Mouse (Mus musculus): Measurements from ENCODE around the gene Nacc1. TPM values are rescaled to one million over a fixed set of nuclear protein-coding genes. Genes with fewer than 3 reads are reported as not detected.

Nacc1 gene
- polyA plus RNA-seq, 1 experiment from 2014 or later = 15.3 TPM

DNA sequence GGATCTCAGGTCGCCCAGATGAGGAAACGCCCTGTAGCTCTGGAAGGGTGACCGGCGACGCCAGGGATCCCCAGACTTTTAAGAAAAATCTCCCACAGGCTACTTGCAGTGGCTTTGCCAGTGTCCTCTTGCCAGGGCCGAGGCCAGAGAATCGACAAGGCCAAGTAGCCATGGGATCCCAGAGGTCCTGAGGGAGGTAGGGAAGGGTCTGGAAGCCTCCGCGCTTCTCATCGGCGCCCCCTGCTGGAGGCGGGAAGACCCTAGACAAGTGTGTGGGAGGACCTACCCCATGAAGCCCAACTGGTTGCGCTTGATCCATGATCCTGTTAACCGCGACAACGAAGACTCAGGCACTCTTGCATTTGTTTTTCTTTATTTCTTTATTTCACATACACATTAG lies 16.7 kb upstream of the Nacc1 start:
- WGBS = 3% methylated on average over 16 of the region's 16 CpGs
- H3K4me1 ChIP-seq (ENCODE audit: control insufficient read depth, insufficient read depth, low read length) = peaks cover 19% of the 10 kb centered on the region
- no peak for ATAC-seq (ENCODE audit: low read depth)
- peak overlapping the region; percentile 50; the same call in 1 of the 2 replicates for H3K27ac ChIP-seq (ENCODE audit: low read depth, low read length)
- no peaks in the 10 kb centered on the region for H3K9me3 ChIP-seq (ENCODE audit: control insufficient read depth, low read length)
- H3K9ac ChIP-seq (replicated peaks; ENCODE audit: low read depth, low read length) = 0 out of 2 replicates have a peak overlapping the region, but pooled peaks have one; percentile 25
- peak overlapping the region; percentile 20; the same call in 1 of the 2 replicates for H3K4me2 ChIP-seq (ENCODE audit: low read depth, low read length)
- H3K36me3 ChIP-seq (ENCODE audit: control insufficient read depth, insufficient read depth, low read length) = 0 out of 2 replicates have a peak, but pooled peaks cover under 1% of the 10 kb centered on the region
- peaks cover 31% of the 10 kb centered on the region for H3K27me3 ChIP-seq (ENCODE audit: control insufficient read depth, insufficient read depth, low read length)
- H3K4me3 ChIP-seq (ENCODE audit: low read depth, low read length) = no peak overlapping the region

DNA sequence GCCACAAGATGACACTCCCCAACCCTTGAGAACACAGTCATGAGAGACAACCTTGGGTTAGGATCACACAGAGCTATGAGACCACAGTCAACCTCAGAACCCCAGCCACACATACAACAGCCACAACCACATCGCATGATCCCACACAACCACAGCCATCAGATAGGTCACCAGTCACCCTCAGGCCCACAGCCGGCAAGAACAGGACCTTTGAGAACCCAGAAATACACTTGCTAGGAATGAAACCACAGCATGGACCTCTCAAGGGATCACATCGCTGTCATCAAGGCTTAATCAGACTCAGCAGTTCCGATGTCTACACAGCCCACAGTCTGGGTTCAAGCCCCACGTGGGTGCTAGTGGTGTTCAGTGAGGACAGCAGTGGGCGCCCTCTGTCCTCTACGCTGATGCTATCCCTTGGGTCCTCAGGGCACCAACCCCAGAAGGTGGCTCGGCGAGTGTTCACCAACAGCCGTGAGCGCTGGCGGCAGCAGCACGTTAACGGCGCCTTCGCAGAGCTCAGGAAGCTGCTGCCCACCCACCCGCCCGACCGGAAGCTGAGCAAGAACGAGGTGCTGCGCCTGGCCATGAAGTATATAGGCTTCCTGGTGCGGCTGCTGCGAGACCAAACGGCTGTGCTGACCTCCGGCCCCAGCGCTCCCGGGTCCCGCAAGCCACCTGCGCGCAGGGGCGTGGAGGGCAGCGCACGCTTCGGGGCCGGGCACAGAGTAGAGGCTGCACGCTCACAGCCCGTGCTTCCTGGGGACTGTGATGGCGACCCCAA lies 16.0 kb upstream of the Nacc1 start:
- Histone ChIP-seq H3K9me3 (ENCODE audit: control insufficient read depth, low read length) (no peaks in the 10 kb centered on the region), H3K4me3 (ENCODE audit: low read depth, low read length) (no peak overlapping the region), H3K36me3 (ENCODE audit: control insufficient read depth, insufficient read depth, low read length) (0 out of 2 replicates have a peak, but pooled peaks cover 6% of the 10 kb centered on the region), H3K27me3 (ENCODE audit: control insufficient read depth, insufficient read depth, low read length) (peaks cover 31% of the 10 kb centered on the region), H3K27ac (ENCODE audit: low read depth, low read length) (peak overlapping the region; percentile 50; the same call in 1 of the 2 replicates), H3K4me1 (ENCODE audit: control insufficient read depth, insufficient read depth, low read length) (peaks cover 19% of the 10 kb centered on the region), H3K9ac (replicated peaks; ENCODE audit: low read depth, low read length) (peak overlapping the region; percentile 25; the same call in 1 of the 2 replicates), H3K4me2 (ENCODE audit: low read depth, low read length) (peak overlapping the region; percentile 20; the same call in 1 of the 2 replicates)
- WGBS = 9% methylated on average over 38 of the region's 38 CpGs
- ATAC-seq (ENCODE audit: low read depth) = no peak

DNA sequence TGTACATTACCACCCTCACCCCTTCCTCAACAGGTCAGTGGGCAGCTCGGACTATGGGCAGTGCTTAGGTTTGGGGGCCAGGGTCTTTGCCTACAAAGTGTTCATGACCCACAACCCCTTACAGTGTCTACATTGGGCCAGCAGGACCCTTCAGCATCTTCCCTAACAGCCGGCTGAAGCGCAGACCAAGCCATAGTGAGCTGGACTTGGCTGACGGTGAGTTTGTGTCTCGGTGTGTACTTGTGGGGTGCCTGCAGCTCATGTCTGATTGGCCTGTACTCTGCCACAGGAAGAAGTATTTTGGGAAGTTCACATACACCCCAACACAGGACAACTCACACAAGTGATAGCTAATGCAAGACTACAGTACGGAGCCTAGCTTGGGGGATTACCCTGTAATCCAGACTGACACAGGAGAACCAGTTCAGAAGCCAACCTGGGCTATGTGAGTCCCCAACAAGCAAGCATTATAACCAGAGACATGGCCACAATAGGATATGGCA lies 15.4 kb upstream of the Nacc1 start:
- WGBS = 74% methylated on average over 6 of the region's 6 CpGs
- Histone ChIP-seq H3K27me3 (ENCODE audit: control insufficient read depth, insufficient read depth, low read length) (peaks cover 31% of the 10 kb centered on the region), H3K9ac (replicated peaks; ENCODE audit: low read depth, low read length) (no peak overlapping the region), H3K27ac (ENCODE audit: low read depth, low read length) (no peak overlapping the region), H3K9me3 (ENCODE audit: control insufficient read depth, low read length) (no peaks in the 10 kb centered on the region), H3K4me1 (ENCODE audit: control insufficient read depth, insufficient read depth, low read length) (peaks cover 19% of the 10 kb centered on the region), H3K4me2 (ENCODE audit: low read depth, low read length) (no peak overlapping the region), H3K36me3 (ENCODE audit: control insufficient read depth, insufficient read depth, low read length) (peaks cover 11% of the 10 kb centered on the region; the same call in 1 of the 2 replicates), H3K4me3 (ENCODE audit: low read depth, low read length) (no peak overlapping the region)
- ATAC-seq (ENCODE audit: low read depth) = no peak

DNA sequence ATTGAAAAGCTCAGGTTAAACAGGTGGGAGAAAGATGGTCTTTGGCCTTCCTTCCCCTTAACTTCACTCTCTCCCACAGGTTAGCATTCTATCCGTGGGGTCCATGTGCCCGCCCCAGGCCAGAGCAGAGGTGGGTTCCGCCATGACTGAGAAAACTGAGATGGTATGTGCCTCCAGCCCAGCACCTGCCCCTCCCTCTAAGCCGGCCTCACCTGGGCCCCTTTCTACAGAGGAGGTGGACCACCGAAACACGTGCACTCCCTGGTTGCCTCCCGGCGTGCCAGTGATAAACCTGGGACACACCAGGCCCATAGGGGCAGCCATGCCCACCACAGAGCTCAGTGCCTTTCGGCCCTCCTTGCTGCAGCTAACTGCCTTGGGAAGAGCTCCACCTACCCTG lies 14.9 kb upstream of the Nacc1 start:
- peaks cover 29% of the 10 kb centered on the region for H3K27me3 ChIP-seq (ENCODE audit: control insufficient read depth, insufficient read depth, low read length)
- no peak overlapping the region for H3K27ac ChIP-seq (ENCODE audit: low read depth, low read length)
- peaks cover 13% of the 10 kb centered on the region; the same call in 1 of the 2 replicates for H3K36me3 ChIP-seq (ENCODE audit: control insufficient read depth, insufficient read depth, low read length)
- no peak overlapping the region for H3K4me3 ChIP-seq (ENCODE audit: low read depth, low read length)
- H3K9me3 ChIP-seq (ENCODE audit: control insufficient read depth, low read length) = no peaks in the 10 kb centered on the region
- H3K4me1 ChIP-seq (ENCODE audit: control insufficient read depth, insufficient read depth, low read length) = peaks cover 16% of the 10 kb centered on the region
- no peak overlapping the region for H3K4me2 ChIP-seq (ENCODE audit: low read depth, low read length)
- WGBS = 73% methylated on average over 9 of the region's 9 CpGs
- ATAC-seq (ENCODE audit: low read depth) = no peak
- H3K9ac ChIP-seq (replicated peaks; ENCODE audit: low read depth, low read length) = no peak overlapping the region

DNA sequence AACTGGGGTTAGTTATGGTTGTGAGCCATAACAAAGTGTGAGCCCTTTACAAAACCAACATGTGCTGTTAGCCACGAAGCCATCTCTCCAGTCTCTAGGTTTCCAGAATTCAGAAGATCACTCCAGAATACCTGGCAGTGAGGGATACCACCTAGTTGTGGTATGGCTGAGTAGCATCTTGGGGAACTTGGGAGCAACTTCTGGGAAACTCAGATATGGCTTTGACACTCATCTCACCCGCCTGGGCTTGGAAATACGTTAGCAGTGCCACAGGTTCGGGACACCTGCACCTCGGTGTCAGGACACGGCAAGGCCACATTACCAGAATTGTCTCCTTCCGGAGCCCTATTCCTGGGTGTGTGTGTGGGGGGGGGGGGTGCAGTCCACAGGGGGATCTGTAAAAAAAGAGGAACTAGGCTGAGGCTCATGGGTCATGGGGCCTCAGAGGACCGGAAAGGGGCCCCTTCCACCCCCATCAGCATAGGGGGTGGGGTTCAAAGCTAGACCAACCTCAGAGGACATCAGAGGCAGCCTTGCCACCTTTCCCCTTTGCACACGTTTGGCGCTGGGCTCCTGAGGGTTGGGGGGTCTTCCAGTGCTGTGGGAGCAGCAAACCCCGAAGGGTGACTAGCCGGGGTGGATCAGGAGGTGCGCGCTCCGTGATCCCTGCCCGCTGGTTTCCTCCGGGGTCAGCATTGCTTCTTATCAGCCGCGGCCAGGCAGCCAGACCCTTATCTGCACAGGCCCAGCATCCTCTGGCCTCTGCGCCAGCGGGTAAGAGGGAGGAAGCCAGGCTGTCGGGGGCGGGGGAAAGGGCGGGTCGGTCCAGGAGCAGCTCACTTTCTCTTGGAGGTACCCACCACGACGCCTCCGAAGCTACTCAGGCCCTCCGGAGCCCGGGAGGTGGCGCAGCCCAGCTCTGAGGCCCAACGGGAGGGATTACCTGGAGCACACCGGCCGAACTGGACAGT lies 13.6 kb upstream of the Nacc1 start, which contains the start of gene Lyl1:
Gene Lyl1, plus strand, starts transcription at position 517 of the 971 bp plus-strand sequence.
- H3K9ac ChIP-seq (replicated peaks; ENCODE audit: low read depth, low read length) = no peak within 1 kb of the TSS
- H3K9me3 ChIP-seq (ENCODE audit: control insufficient read depth, low read length) = no peaks in the 10 kb centered on the region
- H3K36me3 ChIP-seq (ENCODE audit: control insufficient read depth, insufficient read depth, low read length) = peaks cover 26% of the 10 kb centered on the region
- 0 out of 2 replicates have a peak, but pooled peaks cover 4% of the 10 kb centered on the region for H3K4me1 ChIP-seq (ENCODE audit: control insufficient read depth, insufficient read depth, low read length)
- no peak within 1 kb of the TSS for H3K4me2 ChIP-seq (ENCODE audit: low read depth, low read length)
- 13% methylated on average over 33 of the region's 34 CpGs for WGBS
- H3K27ac ChIP-seq (ENCODE audit: low read depth, low read length) = no peak within 1 kb of the TSS
- H3K4me3 ChIP-seq (ENCODE audit: low read depth, low read length) = no peak within 1 kb of the TSS
- peaks cover 29% of the 10 kb centered on the region for H3K27me3 ChIP-seq (ENCODE audit: control insufficient read depth, insufficient read depth, low read length)
- no peak for ATAC-seq (ENCODE audit: low read depth)

DNA sequence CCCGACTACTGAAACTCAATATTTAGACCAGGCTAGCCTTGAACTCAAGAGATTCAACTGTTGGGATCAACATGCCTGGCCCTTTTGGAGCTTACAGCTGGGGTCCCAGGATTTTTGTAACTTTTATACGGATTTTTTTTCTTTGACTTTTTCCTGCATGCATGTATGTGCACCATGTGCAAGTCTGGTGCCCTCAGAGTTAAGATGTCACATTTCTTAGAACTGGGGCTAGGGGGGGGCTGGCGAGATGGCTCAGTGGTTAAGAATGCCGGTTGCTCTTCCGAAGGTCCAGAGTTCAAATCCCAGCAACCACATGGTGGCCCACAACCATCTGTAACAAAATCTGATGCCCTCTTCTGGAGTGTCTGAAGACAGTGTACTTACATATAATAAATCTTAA lies 12.9 kb upstream of the Nacc1 start:
- 85% methylated on average over 5 of the region's 5 CpGs for WGBS

DNA sequence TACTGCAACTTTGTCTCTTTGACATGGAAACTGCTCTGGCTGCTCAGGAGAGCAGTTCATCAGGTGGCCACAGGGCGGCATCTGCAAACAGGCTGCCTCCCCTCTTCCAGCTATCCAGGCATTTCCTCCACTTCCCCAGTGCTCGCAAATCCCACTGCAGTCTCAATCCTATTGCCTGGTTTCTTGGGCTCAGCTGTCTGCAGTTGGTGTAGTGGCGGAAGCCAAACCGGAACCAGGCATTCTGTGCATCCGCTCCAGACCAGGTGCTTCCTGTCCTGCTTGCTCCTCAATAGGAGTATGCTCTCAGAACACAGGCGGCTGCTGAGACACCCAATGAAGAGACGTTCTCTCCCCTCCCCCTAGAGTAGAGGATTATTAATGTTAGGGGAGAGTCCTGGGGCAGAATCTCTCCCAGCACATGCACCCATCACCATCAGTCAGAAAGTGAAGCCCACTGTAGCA lies 12.2 kb upstream of the Nacc1 start:
- Histone ChIP-seq H3K36me3 (ENCODE audit: control insufficient read depth, insufficient read depth, low read length) (peaks cover 26% of the 10 kb centered on the region), H3K9ac (replicated peaks; ENCODE audit: low read depth, low read length) (no peak overlapping the region), H3K27me3 (ENCODE audit: control insufficient read depth, insufficient read depth, low read length) (peaks cover 26% of the 10 kb centered on the region), H3K9me3 (ENCODE audit: control insufficient read depth, low read length) (no peaks in the 10 kb centered on the region), H3K4me1 (ENCODE audit: control insufficient read depth, insufficient read depth, low read length) (no peaks in the 10 kb centered on the region), H3K4me2 (ENCODE audit: low read depth, low read length) (no peak overlapping the region), H3K27ac (ENCODE audit: low read depth, low read length) (no peak overlapping the region), H3K4me3 (ENCODE audit: low read depth, low read length) (no peak overlapping the region)
- no peak for ATAC-seq (ENCODE audit: low read depth)
- 58% methylated on average over 7 of the region's 7 CpGs for whole genome bisulfite sequencing

More for the DNA sequence above, 12.9 kb upstream of the Nacc1 start:
- no peak for ATAC-seq (ENCODE audit: low read depth)
- H3K27me3 ChIP-seq (ENCODE audit: control insufficient read depth, insufficient read depth, low read length) = peaks cover 27% of the 10 kb centered on the region
- no peaks in the 10 kb centered on the region for H3K9me3 ChIP-seq (ENCODE audit: control insufficient read depth, low read length)
- no peak overlapping the region for H3K4me2 ChIP-seq (ENCODE audit: low read depth, low read length)
- 0 out of 2 replicates have a peak, but pooled peaks cover 4% of the 10 kb centered on the region for H3K4me1 ChIP-seq (ENCODE audit: control insufficient read depth, insufficient read depth, low read length)
- no peak overlapping the region for H3K27ac ChIP-seq (ENCODE audit: low read depth, low read length)
- H3K9ac ChIP-seq (replicated peaks; ENCODE audit: low read depth, low read length) = no peak overlapping the region
- H3K36me3 ChIP-seq (ENCODE audit: control insufficient read depth, insufficient read depth, low read length) = peaks cover 26% of the 10 kb centered on the region
- H3K4me3 ChIP-seq (ENCODE audit: low read depth, low read length) = no peak overlapping the region

DNA sequence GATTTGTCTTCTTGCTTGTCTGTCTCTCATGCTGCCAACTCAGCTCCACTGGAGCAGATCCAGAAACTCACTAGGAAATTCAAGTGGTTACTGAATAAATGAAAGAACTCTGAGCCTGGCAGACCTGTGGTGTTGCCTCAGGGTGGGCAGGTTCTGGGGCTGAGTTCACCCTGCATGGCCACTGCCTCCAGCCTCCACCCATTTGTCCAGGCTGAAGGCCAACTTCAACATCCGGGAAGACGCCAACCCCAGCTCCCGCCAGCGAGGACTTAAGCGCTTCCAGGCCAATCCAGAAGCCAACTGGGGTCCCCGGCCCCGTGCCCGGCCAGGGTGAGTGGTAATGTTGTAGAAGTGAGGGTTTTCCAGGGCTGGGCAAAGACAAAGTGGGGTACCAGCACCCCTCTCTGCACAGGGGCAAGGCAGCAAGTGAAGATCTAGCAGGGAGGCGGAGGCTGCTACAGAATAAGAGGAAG lies 11.3 kb upstream of the Nacc1 start:
- H3K4me3 ChIP-seq (ENCODE audit: low read depth, low read length) = no peak overlapping the region
- 89% methylated on average over 9 of the region's 9 CpGs for WGBS
- H3K36me3 ChIP-seq (ENCODE audit: control insufficient read depth, insufficient read depth, low read length) = peaks cover 26% of the 10 kb centered on the region
- no peak for ATAC-seq (ENCODE audit: low read depth)
- no peak overlapping the region for H3K4me2 ChIP-seq (ENCODE audit: low read depth, low read length)
- H3K9ac ChIP-seq (replicated peaks; ENCODE audit: low read depth, low read length) = no peak overlapping the region
- peaks cover 22% of the 10 kb centered on the region for H3K27me3 ChIP-seq (ENCODE audit: control insufficient read depth, insufficient read depth, low read length)
- no peaks in the 10 kb centered on the region for H3K4me1 ChIP-seq (ENCODE audit: control insufficient read depth, insufficient read depth, low read length)
- no peaks in the 10 kb centered on the region for H3K9me3 ChIP-seq (ENCODE audit: control insufficient read depth, low read length)
- no peak overlapping the region for H3K27ac ChIP-seq (ENCODE audit: low read depth, low read length)
